Mouse (Mus musculus) stomach, embryonic 14.5 days (tissue): ENCODE measurements around the gene Defb43. TPM values are rescaled to one million over a fixed set of nuclear protein-coding genes. Genes with fewer than 3 reads are reported as not detected.

Source experiments
- ATAC-seq: fragments of 200-750 bp; cut with Nextera tagmentation; 2 replicates; pipeline ENCODE4 v1.8.0; 2017; ENCODE audit warnings: low read depth, moderate TSS enrichment; ENCODE audit not compliant: insufficient number of reproducible peaks, insufficient read depth, low FRiP score
- H3K27ac ChIP-seq: fragments of 300-500 bp; sonication (generic); 2 replicates; pipeline ENCODE4 v1.5.1; 2014; ENCODE audit warnings: mild to moderate bottlenecking, low read length, moderate library complexity, mixed read lengths
- H3K27me3 ChIP-seq: fragments of 300-500 bp; sonication (generic); 2 replicates; pipeline ENCODE4 v1.6.1; 2014; ENCODE audit warnings: low read length, control low read depth, mixed read lengths; ENCODE audit not compliant: control insufficient read depth, insufficient read depth
- H3K36me3 ChIP-seq: fragments of 300-500 bp; sonication (generic); 2 replicates; pipeline ENCODE4 v1.6.1; 2014; ENCODE audit warnings: mild to moderate bottlenecking, control low read depth, low read length, moderate library complexity, mixed read lengths; ENCODE audit not compliant: control insufficient read depth, insufficient read depth
- H3K4me1 ChIP-seq: fragments of 300-500 bp; sonication (generic); 2 replicates; pipeline ENCODE4 v1.6.1; 2014; ENCODE audit warnings: low read length, control low read depth, mixed read lengths; ENCODE audit not compliant: control insufficient read depth, insufficient read depth
- H3K4me2 ChIP-seq: fragments of 300-500 bp; sonication (generic); replicated peaks from 2 replicates; pipeline ENCODE4 v1.6.1; 2014; ENCODE audit warnings: low read depth, low read length, control low read depth
- H3K4me3 ChIP-seq: fragments of 300-500 bp; sonication (generic); 2 replicates; pipeline ENCODE4 v1.5.1; 2014; ENCODE audit warnings: low read depth, low read length, control low read depth
- H3K9ac ChIP-seq: fragments of 300-500 bp; sonication (generic); replicated peaks from 2 replicates; pipeline ENCODE4 v1.6.1; 2014; ENCODE audit warnings: low read depth, mild to moderate bottlenecking, control low read depth, low read length, moderate library complexity, mixed read lengths
- H3K9me3 ChIP-seq: fragments of 300-500 bp; sonication (generic); 2 replicates; pipeline ENCODE4 v1.6.1; 2016; ENCODE audit warnings: low read depth, low read length, control low read depth; ENCODE audit not compliant: control insufficient read depth
- WGBS: fragments of 180-500 bp; shearing (Covaris S2); extraction: QIAGEN DNeasy Blood & Tissue Kit; methylation state at CpG from one replicate; pipeline ENCODE4 v1.1.7; 2014; 5-methylcytosine and 5-hydroxymethylcytosine counted together
- polyA plus RNA-seq: library from polyadenylated mRNA; unstranded; fragments of >200 nt; fragmentation: Nextera tagmentation; extraction: Ambion mirVana; gene quantifications from 2 replicates; pipeline ENCODE4 v1.2.1, GENCODE M21; 2014

Defb43 gene
- polyA plus RNA-seq, 1 experiment from 2014 or later: not detected

DNA sequence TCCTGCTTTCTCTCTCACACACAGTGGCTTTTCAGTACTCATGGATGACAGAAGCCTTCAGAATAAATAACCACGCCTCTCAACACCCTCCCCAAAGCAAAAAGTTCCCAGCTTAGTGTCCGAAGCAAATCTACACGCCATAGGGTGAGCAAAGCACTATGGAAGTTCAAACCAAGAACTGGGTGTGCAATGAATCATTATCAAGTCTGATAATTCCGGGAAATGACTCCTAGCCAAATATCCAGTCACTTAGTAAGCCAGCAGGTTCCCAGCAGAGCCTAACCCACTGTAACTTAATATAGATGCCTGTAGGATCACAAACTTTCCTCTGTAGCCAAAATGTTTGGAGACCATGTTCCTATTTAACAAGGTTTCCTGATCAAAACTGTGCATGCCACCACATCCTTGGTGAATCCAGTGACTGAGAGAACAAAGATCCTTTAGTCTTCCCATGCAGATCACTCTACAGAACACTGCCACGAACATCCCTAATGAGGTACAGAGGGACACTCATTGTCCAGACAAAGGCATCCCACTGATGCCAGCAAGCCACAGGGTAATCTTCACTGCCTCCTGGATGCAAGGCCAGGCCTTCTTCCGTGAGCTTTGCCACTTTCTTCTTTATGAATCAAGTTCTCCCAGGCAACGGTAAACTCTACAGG lies 19.6 kb upstream of the Defb43 start:
- Histone ChIP-seq H3K27ac (no peak overlapping the region), H3K4me1 (no peaks in the 10 kb centered on the region), H3K27me3 (no peaks in the 10 kb centered on the region), H3K9ac (no peak overlapping the region), H3K4me2 (no peak overlapping the region), H3K4me3 (no peak overlapping the region), H3K9me3 (no peaks in the 10 kb centered on the region), H3K36me3 (no peaks in the 10 kb centered on the region)
- no peak for ATAC-seq
- WGBS: 72% methylated on average over 7 of the region's 7 CpGs

DNA sequence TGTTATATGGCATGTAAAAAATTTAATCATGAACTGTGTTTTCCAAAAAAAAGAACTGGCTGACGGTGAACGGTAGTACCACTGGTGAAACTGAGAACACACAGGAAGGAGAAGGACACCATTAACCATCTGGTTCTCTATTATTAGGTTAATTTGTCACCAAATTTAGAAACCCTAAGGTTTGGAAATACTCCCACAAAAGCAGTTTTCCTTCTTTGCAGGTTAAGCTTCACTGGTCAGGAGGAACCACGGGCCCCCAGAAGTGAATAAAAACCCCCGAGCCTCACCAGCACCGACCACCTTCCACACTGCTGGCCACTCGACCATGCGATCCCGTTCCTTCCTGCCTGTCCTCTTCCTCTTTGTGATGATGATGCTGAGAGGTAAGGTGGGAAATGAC lies 13.8 kb upstream of the Defb43 start, which contains the start of gene Defb47:
Gene Defb47 (plus strand): TSS at position 301 of the 400 bp plus-strand sequence.
- WGBS: 85% methylated on average over 8 of the region's 8 CpGs
- no peaks in the 10 kb centered on the region for H3K4me1 ChIP-seq
- H3K27ac ChIP-seq: no peak within 1 kb of the TSS
- H3K9me3 ChIP-seq: no peaks in the 10 kb centered on the region
- H3K4me2 ChIP-seq: no peak within 1 kb of the TSS
- ATAC-seq: no peak
- H3K36me3 ChIP-seq: no peaks in the 10 kb centered on the region
- H3K9ac ChIP-seq: no peak within 1 kb of the TSS
- no peaks in the 10 kb centered on the region for H3K27me3 ChIP-seq
- H3K4me3 ChIP-seq: no peak within 1 kb of the TSS

DNA sequence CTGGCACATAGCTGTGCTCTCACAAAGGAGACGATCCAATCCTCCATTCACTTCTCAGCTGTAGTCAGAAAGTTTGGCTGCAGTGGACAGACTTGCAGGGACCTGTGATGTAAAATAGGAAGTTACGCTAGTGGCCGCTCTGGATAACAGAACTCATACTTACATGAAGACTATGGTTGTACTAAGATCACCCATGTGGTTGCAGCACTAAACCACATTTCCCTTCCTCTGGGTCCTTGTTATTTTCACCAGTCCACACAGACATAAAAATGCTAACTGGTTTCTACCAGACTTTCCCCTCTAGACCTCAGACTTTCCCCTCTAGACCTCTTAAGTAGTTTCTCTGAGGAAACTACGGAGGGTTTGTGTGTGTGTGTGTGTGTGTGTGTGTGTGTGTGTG lies 12.6 kb upstream of the Defb43 start:
- no peak overlapping the region for H3K4me3 ChIP-seq
- H3K4me1 ChIP-seq: no peaks in the 10 kb centered on the region
- no peak overlapping the region for H3K9ac ChIP-seq
- H3K36me3 ChIP-seq: no peaks in the 10 kb centered on the region
- no peaks in the 10 kb centered on the region for H3K27me3 ChIP-seq
- H3K9me3 ChIP-seq: no peaks in the 10 kb centered on the region
- no peak overlapping the region for H3K27ac ChIP-seq
- 90% methylated on average over 4 of the region's 4 CpGs for WGBS
- H3K4me2 ChIP-seq: no peak overlapping the region
- ATAC-seq: no peak

DNA sequence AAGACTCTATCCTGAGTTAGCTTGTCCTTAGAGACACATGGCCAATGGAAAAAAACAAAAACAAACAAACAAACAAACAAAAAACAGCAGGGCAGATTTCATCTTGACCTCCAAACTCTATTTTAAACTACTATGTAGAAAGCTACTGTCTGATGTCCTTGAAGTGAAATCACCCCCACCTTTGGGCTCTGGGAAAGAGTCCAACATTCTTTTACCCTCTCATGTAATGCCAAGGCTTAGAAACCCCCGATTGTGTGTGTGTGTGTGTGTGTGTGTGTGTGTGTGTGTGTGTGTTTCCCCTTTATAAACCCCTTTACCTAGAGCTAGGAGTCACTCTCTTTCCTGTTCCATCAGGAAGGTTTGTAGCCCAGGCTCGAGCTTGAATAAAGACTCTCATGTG lies 9.0 kb upstream of the Defb43 start:
- Histone ChIP-seq H3K36me3 (no peaks in the 10 kb centered on the region), H3K27ac (no peak overlapping the region), H3K4me1 (no peaks in the 10 kb centered on the region), H3K27me3 (no peaks in the 10 kb centered on the region), H3K4me2 (no peak overlapping the region), H3K9ac (no peak overlapping the region), H3K9me3 (no peaks in the 10 kb centered on the region), H3K4me3 (no peak overlapping the region)
- WGBS: 60% methylated on average over 2 of the region's 2 CpGs
- ATAC-seq: no peak

DNA sequence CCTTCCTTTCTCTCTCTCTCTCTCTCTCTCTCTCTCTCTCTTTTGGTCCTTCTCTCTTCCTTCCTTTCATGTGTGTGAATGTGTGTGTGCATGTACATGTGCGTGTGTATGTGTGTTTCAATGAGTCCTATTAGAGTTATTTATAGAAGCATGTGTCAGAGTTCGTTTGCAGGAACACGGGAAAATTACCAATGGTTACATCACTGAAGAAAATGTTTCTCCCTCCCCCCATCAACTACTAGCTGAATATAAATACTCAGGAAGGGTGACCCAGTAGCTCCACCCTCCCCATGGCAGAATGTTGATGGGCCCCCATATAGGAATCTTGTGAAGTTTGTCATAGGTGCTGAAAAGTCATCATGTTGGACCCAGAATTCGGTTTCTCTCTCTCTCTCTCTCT lies 1.5 kb downstream of the Defb43 start:
- no peak overlapping the region for H3K27ac ChIP-seq
- no peak overlapping the region for H3K9ac ChIP-seq
- no peaks in the 10 kb centered on the region for H3K27me3 ChIP-seq
- ATAC-seq: no peak
- H3K36me3 ChIP-seq: no peaks in the 10 kb centered on the region
- H3K4me3 ChIP-seq: no peak overlapping the region
- no peak overlapping the region for H3K4me2 ChIP-seq
- H3K9me3 ChIP-seq: no peaks in the 10 kb centered on the region
- WGBS: 68% methylated on average over 4 of the region's 4 CpGs
- H3K4me1 ChIP-seq: no peaks in the 10 kb centered on the region

DNA sequence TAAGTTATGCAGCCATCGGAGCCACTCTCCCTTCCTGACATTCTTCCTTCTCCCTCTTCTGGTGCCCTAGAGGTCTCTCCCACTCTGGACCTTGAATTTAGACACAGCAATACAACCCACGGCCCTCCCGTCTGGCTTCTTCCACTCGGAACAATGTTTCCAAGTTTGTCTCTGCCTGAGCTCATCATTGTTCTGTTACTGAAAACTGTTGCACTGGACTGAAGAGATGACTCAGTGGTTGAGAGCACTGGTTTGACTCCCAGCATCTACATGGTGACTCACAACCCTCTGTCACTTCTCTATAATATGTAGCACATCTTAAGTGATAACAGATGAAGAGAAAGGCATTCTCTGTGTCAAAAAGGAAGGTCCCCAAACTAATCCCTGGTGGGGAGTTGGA lies 3.1 kb downstream of the Defb43 start:
- Histone ChIP-seq H3K9me3 (no peaks in the 10 kb centered on the region), H3K4me2 (no peak overlapping the region), H3K4me1 (no peaks in the 10 kb centered on the region), H3K36me3 (no peaks in the 10 kb centered on the region), H3K4me3 (no peak overlapping the region), H3K27me3 (no peaks in the 10 kb centered on the region), H3K9ac (no peak overlapping the region), H3K27ac (no peak overlapping the region)
- ATAC-seq: no peak
- 91% methylated on average over 4 of the region's 4 CpGs for WGBS

DNA sequence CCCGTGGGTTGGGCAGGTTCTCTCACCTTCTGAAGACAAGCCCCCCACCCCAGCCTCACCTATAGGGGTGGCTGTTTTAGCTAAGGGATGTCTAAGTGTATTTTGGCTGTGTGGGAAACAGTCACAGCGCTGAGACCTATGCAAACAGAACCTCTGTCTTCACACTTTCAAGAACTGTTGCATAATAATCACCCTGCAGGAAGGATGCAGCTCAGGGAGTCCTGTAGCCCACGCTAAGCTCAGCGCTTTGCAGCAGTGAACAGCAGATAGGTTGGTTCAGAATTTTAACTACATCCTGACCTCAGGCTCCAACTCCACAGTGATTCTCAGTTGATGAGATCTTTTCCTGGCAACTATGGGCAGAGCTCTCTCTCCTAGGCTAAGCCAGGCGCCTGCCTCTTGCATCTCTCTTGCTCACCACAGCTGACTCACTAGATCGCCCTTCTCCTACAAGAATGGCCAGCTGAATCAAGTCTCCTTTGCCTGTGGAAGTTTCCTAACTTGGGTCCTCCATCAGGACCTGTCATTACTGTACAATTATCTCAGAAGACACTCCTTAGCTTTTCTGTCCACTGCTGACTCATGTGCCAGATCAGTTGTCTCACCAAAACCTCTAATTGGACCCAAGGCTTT lies 9.1 kb downstream of the Defb43 start:
- Histone ChIP-seq H3K36me3 (no peaks in the 10 kb centered on the region), H3K9ac (no peak overlapping the region)

DNA sequence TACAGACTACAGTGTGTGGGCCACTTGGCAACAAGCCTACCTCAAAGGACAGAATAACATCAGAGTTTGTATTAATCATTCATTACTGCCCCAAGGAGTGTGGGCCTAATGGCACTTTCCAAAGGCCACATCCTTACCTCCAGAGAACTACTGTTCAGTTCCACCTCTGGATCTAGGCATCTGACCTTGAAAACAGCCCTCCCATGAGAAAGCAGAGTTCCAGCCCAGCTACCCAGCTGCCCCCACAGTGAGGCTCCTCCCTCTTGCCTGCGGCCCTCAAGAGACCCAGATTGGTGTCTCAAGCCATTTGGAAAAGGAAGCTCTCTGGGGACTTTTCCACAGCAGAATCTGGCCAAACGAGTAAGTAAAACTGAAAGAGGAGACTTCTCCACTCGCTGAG lies 35.1 kb downstream of the Defb43 start, which contains the start of gene Defb42:
Gene Defb42 (plus strand): TSS at position 301 of the 400 bp plus-strand sequence.
- 74% methylated on average over 3 of the region's 3 CpGs for WGBS

More for the DNA sequence above, 9.1 kb downstream of the Defb43 start:
- H3K27me3 ChIP-seq: no peaks in the 10 kb centered on the region
- H3K4me2 ChIP-seq: no peak overlapping the region
- no peak overlapping the region for H3K4me3 ChIP-seq
- H3K4me1 ChIP-seq: no peaks in the 10 kb centered on the region
- ATAC-seq: no peak
- no peaks in the 10 kb centered on the region for H3K9me3 ChIP-seq
- 54% methylated on average over 6 of the region's 6 CpGs for WGBS
- H3K27ac ChIP-seq: no peak overlapping the region

More for the DNA sequence above, 35.1 kb downstream of the Defb43 start, which contains the start of gene Defb42:
- H3K27ac ChIP-seq: no peak within 1 kb of the TSS
- H3K27me3 ChIP-seq: no peaks in the 10 kb centered on the region
- no peak within 1 kb of the TSS for H3K4me2 ChIP-seq
- H3K4me1 ChIP-seq: no peaks in the 10 kb centered on the region
- H3K9me3 ChIP-seq: no peaks in the 10 kb centered on the region
- H3K36me3 ChIP-seq: no peaks in the 10 kb centered on the region
- ATAC-seq: no peak
- H3K4me3 ChIP-seq: no peak within 1 kb of the TSS
- H3K9ac ChIP-seq: no peak within 1 kb of the TSS
